Mouse (Mus musculus): ENCODE measurements at regions not wholly inside any gene's neighbourhood (a gene's known extent, or its start where the extent isn't known, plus 50 kb on each side); places are given as distances from the start of the nearest gene placed in this dataset.
"Not testable (repeated sequence)": the region's sequence is repeated elsewhere in the genome, so short reads cannot be mapped to it uniquely, and the experiment has no call there.

DNA sequence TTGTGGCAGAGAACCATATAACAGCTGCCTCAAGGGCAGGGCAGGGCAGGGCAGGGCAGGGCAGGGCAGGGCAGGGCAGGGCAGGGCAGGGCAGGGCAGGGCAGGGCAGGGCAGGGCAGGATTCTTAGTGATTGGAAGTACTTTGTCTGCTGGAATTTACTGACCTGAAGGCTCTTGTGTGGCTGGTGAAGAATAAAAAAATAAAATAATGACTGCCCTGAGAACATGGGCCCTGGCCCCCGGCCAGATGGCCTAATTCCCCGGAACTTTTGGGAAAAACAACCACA lies 169.3 kb downstream of the Qk start:
- DNase-seq (ENCODE audit: low read depth) = not testable (repeated sequence)

DNA sequence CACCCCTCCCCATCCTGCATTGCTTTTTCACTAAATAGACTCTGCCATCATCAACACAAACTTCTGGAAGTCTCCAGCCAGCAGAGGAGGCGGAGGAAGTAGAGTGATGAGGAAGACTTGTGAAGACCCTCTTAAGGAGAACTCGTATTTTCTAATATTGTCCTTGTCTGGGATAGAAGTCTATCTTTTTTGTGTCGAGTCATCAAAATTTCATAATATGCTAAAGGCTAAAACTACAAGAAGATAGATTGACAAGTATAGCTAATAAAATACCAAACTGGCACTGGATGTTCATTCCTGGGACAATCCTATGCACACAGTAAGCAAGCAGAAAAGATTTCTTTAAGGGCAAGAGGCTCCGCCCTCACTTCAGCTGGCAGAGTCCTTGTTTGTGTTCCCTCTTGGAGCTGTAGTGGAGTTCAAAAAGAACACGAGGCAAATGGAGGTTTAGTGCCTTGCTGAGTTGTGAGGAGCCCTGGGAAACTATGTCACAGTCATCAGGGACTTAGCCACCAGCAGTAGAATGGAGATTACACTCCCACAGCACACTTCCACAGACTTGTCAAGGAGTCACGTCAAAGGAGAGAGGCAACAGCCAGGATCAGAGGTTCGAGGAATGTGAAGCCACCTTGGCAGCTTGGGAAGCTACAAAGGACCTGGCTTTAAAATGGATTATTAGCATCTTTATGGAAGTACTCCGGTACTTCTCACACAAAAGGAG lies 169.8 kb downstream of the Qk start:
- no peak for DNase-seq (ENCODE audit: low read depth)

GRCm38 (mm10) chr17:10147106-10147505 lies 172.5 kb downstream of the Qk start:
- DNase-seq (ENCODE audit: low read depth) = no peak

DNA sequence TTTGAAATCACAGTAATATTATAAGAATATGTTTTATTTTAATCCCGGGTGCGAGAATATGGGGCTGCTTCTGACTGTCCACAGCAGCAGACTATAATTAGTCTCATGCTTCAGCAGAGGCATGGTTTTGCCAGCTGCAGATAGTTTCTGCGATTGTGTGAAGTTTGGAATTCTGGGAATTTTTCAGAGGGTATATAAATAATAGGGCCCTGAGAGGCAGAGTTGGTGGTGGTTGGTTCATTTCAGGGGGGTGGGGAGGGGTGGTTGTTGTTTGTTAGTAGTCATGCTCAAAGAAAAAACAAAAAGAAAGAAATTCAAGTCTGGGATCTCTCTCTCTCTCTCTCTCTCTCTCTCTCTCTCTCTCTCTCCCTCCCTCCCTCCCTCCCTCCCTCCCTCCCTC lies 173.1 kb downstream of the Qk start:
- no peak for DNase-seq (ENCODE audit: low read depth)

GRCm38 (mm10) chr17:10138847-10139246 lies 180.8 kb downstream of the Qk start:
- DNase-seq (ENCODE audit: low read depth) = no peak

- no peak for DNase-seq (ENCODE audit: low read depth)
These were observed 181.3 kb downstream of the Qk start for GRCm38 (mm10) chr17:10138374-10138773.

DNA sequence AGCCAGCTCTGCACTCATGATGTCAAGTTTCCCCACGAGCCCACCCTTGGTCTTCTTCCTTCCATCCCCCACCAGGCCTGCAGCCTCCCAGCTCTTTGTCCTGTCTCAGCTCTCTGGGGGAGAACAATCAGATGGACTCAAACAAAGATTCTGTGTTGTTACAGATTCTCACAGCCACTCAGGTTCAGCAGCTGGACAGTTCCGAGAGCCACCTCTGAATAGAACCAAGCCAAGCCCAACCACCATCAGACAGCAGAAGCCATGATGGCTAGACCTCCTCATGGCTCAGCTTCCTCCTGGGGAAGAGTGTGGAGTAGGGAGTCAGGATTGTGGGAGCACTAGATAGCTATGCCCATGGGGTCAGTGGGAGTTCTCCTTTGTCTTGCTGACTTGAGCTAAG lies 184.5 kb downstream of the Qk start:
- DNase-seq (ENCODE audit: low read depth) = no peak

DNA sequence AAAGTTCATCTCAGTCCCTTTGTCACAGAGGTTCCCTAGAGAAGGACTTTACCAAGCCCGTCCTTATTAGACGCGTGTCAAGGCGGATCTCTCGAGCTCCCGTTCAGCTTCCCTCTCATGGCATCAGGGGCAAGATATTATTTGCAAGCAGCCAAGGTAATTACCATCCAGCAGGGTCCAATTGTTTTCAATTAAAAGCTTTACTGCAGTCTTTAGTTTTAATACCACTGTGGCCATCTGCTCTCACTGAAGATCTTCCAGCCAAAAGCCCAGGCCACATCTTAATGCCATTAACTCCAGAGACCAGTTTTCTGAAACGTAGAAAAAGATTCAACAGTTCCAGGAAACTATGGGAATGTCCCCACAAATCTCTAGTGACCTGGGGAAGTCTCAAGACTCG lies 191.1 kb downstream of the Qk start:
- DNase-seq (ENCODE audit: low read depth) = no peak

DNA sequence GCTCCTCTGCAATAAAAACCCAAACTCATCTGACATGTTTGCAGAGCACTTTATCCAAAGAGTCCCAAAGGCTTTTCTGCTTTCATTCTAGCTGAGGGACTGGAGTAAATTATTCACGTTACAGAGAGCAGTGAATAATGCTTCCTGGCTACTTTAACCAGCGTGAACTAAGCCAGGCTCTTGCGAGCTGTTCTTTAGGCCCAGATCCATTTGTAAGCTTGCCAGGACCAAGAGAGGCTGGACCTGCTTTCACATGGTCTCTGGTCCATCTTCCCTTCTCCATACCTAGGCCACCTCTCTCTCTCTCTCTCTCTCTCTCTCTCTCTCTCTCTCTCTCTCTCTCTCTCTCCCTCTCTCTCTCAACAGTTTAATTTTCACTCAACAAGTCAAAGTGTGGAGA lies 197.2 kb downstream of the Qk start:
- no peak for DNase-seq (ENCODE audit: low read depth)

GRCm38 (mm10) chr17:10112118-10112517 lies 207.5 kb downstream of the Qk start:
- no peak for DNase-seq (ENCODE audit: low read depth)

GRCm38 (mm10) chr17:10110375-10110675 lies 209.3 kb downstream of the Qk start:
- no peak for DNase-seq (ENCODE audit: low read depth)

DNA sequence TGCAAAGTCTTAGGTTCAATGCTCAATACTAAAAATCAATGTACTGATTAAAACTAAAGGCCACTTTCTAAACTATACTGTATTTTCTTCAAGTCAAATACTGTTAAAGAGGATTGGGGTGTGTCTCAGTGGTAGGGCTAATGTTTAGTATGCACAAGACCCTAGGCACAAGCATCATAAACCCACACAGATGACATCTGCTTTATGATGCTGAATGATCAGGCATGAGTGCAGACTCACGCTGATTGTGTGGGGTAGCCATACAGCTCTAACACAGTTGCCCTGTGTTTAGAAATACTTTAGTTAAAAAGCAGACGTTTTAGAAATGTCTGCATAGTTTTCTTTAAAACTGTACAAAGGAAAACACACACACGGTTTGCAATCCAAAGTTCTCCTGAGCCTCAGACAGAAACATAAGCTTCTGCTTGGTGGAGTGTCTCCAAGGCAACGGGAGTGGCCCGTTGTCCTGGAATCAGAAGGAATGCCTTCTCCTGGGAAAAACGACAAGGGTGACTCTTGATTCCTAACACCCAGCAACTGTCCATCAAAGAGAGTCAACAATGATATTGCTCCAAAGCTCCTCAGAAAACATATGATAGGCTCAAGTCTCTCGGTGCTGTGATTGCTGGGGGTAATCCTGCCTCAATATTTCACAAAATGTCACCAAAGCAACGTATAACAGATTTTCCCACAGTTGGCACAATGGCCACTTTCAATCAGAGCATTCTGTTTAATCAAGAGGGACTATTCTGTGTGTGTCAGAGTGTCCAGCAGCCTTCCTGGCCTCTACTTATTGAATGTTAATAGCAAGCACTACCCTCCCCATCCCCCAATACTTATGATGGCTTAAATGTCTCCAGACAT lies 209.9 kb downstream of the Qk start:
- no peak for DNase-seq (ENCODE audit: low read depth)

DNA sequence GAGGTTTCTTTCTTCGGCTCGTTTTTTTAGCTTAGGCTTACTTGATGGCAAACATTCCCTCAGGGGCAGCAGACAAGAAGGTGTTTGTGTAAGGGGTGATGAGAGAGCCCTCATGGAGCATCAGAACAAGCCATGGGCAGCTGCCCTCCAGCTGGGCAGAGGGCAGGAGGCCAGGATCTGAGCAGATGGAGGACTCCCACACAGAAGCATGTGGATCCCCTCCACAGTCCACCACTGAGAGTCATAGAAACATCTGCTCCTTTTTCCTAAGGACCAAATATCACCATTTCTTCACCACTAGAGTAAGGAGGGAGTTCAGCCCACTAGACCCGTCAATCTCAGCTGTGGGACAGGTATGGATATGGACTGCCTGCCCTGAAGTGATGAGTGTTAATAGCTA lies 214.4 kb downstream of the Qk start:
- DNase-seq (ENCODE audit: low read depth) = no peak

DNA sequence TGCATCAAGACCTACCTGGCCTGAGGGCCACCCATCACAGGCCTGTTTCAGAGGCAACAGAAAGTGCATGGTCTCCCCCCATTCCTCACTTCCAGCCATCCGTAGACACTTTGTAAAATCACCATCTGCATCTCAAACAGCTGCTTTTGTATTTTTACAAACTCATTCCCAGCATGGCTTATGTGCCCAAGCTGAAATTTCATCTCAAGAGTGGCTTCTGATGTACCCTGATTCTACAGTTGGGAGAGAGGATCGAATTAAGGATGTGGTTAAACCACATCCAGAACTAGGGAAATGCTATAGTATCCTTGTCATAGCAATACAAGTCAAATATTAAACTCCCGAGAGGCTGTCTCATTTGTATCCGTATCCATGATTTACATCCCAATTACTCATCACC lies 221.5 kb downstream of the Qk start:
- DNase-seq (ENCODE audit: low read depth) = no peak

DNA sequence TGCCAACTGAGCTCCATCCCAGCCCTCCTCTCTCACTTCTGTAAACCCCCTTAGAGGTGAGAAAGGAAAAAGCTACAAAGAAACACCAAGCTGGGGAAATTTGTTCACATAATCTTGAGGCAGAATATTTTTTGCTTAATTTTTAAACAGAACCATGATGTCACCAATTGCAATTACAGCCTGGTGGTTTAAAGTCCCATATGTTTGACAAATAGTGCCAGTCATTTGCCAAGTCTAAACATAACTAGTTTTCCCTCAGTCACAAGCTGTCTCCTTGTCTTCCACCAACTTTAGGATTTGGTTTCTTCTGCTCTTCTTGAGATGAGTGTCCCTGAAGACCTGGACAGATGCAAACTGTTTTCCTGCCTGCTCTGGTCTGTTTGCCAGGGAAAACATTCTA lies 222.0 kb downstream of the Qk start:
- no peak for DNase-seq (ENCODE audit: low read depth)

- DNase-seq (ENCODE audit: low read depth) = no peak
These were observed 223.8 kb downstream of the Qk start for GRCm38 (mm10) chr17:10095841-10096301.

- no peak for DNase-seq (ENCODE audit: low read depth)
These were observed 225.5 kb downstream of the Qk start for GRCm38 (mm10) chr17:10094108-10094521.

- DNase-seq (ENCODE audit: low read depth) = peak; percentile 1
These were observed 226.1 kb downstream of the Qk start for GRCm38 (mm10) chr17:10093437-10094107.

DNA sequence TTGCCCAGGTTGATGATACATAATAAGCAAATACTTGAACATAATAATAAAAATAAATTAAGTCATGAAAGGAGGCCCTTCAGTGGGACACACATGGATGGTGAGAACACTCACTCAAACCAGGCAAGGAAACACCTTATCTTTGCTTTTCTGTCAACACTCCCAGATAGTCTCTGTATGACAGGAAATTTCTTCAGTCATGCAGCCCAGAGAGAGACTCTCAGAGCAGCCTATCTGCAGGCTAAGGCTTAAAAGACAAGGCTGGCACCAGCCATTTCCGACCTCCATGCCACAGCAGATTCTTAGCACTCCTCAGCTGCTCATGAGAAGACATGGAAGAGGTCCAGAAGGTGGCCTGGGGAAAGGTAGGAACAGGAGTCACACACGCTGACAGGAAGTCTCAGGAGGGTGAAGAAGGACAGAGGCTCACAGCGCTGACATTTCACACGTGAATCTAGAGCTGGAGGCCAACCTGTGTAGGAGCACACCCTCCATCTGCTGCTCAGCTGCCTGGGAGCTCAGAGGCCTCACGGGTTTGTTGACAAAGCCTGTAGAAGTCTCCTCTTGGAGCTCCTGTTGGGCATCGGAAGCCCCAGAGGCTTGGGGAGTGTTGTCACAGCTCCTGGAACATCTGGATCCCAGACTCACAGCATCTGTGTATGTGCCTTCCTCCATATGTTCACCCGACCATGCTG lies 232.3 kb downstream of the Qk start:
- DNase-seq (ENCODE audit: low read depth) = no peak

DNA sequence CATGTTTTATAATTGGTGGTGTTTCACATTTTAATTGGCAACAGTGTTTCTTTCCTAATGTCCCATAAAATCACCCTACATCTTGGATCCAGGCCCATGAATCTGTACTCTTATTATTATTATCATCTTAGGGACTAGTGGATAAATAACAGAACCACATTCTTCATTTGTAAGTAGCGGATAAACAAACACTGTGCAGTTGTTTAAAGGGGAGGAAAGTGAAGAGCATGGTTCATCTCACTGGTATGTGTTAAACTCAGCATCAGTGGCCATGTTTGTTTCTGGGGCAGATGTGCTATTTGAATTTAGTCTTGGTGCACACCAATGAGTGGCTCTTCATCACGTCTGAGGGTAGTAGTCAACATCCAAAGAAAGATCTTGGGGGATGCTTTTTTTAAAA lies 233.1 kb downstream of the Qk start:
- no peak for DNase-seq (ENCODE audit: low read depth)

DNA sequence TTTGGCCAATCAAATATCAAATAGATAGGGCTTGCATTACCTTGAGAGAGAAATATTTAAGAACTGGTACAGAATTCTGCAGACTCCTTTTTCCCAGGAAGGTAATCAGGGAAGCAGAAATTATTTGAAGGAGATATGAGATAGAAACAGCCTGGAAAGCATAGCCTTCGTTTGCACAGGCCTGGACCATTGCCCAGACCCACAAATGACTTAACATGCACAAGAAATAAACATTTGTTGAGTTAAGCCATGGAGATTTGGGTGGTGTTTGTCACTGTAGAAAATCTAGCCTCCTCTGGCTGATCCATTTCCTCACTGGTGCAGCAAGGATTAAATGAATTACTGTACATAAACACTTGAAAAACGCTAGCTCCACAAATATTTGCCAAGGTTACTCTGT lies 233.5 kb downstream of the Qk start:
- DNase-seq (ENCODE audit: low read depth) = no peak

DNA sequence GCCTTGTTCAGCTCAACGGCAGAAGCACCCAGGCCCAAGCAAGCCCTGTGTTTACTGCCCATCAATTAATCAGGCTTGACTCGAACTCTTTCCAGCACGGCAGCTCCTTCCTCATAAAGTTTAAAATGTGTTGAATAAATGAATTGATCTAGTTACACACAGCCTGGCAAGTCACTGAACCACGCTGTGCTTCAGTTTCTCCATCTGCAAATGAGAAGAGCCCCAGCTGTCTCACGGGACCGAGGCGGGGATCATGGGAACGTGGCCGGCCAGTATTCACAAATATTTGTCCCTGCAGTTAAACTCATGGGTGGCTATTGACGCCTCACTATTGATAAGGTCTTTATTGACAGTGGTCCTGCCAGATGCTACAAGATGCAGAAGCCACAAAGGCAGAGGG lies 237.9 kb downstream of the Qk start:
- no peak for DNase-seq (ENCODE audit: low read depth)
